Mouse (Mus musculus) skeletal muscle tissue, adult 2 months (tissue): ENCODE measurements around the gene Limch1.
A peak's percentile ranks its signal among the peaks of the same experiment; 100 is the strongest.

Experiments
- DNase-seq: peaks from one replicate; pipeline ENCODE4 v3.0.0-alpha.2; 2012; ENCODE audit warnings: low read depth, low spot score

Gene Limch1

GRCm38 (mm10) chr5:66745390-66745995, at the start of gene Limch1:
TSS of gene Limch1 (plus strand) at chr5:66745827.
- peak; percentile 89 for DNase-seq

- DNase-seq: peak; percentile 56
Measured at GRCm38 (mm10) chr5:66697119-66697518, 48.5 kb upstream of the Limch1 start.

GRCm38 (mm10) chr5:66699911-66700310, 45.7 kb upstream of the Limch1 start:
- DNase-seq: no peak

GRCm38 (mm10) chr5:66701951-66702350, 43.7 kb upstream of the Limch1 start:
- DNase-seq: no peak

GRCm38 (mm10) chr5:66703317-66704004, 42.2 kb upstream of the Limch1 start:
- no peak for DNase-seq

- DNase-seq: no peak
Measured at GRCm38 (mm10) chr5:66707859-66708258, 37.8 kb upstream of the Limch1 start.

- no peak for DNase-seq
Measured at GRCm38 (mm10) chr5:66710445-66711019, 35.1 kb upstream of the Limch1 start.

- DNase-seq: peak; percentile 63
Measured at GRCm38 (mm10) chr5:66712801-66713200, 32.8 kb upstream of the Limch1 start.

GRCm38 (mm10) chr5:66715498-66715931, 30.1 kb upstream of the Limch1 start:
- DNase-seq: no peak

GRCm38 (mm10) chr5:66717931-66718330, 27.7 kb upstream of the Limch1 start:
- no peak for DNase-seq

- no peak for DNase-seq
Measured at GRCm38 (mm10) chr5:66718413-66718812, 27.2 kb upstream of the Limch1 start.

- DNase-seq: no peak
Measured at GRCm38 (mm10) chr5:66718880-66719279, 26.7 kb upstream of the Limch1 start.

GRCm38 (mm10) chr5:66720921-66721320, 24.7 kb upstream of the Limch1 start:
- DNase-seq: no peak

- no peak for DNase-seq
Measured at GRCm38 (mm10) chr5:66722586-66722985, 23.0 kb upstream of the Limch1 start.

- DNase-seq: no peak
Measured at GRCm38 (mm10) chr5:66723037-66723436, 22.6 kb upstream of the Limch1 start.

- no peak for DNase-seq
Measured at GRCm38 (mm10) chr5:66723626-66724025, 22.0 kb upstream of the Limch1 start.

- no peak for DNase-seq
Measured at GRCm38 (mm10) chr5:66729306-66729705, 16.3 kb upstream of the Limch1 start.

GRCm38 (mm10) chr5:66730621-66731301, 14.9 kb upstream of the Limch1 start:
- no peak for DNase-seq

- no peak for DNase-seq
Measured at GRCm38 (mm10) chr5:66731302-66731697, 14.3 kb upstream of the Limch1 start.

GRCm38 (mm10) chr5:66733556-66733955, 12.1 kb upstream of the Limch1 start:
- no peak for DNase-seq

- DNase-seq: no peak
Measured at GRCm38 (mm10) chr5:66739376-66739775, 6.3 kb upstream of the Limch1 start.

- peak; percentile 46 for DNase-seq
Measured at GRCm38 (mm10) chr5:66745996-66746681, 512 bp downstream of the Limch1 start.
